Mouse (Mus musculus): ENCODE data around the gene Osbp2. TPM values are rescaled to one million over a fixed set of nuclear protein-coding genes. Genes with fewer than 3 reads are reported as not detected.

Gene Osbp2
- polyA plus RNA-seq, 1 experiment from 2014 or later: 4.0 TPM

DNA sequence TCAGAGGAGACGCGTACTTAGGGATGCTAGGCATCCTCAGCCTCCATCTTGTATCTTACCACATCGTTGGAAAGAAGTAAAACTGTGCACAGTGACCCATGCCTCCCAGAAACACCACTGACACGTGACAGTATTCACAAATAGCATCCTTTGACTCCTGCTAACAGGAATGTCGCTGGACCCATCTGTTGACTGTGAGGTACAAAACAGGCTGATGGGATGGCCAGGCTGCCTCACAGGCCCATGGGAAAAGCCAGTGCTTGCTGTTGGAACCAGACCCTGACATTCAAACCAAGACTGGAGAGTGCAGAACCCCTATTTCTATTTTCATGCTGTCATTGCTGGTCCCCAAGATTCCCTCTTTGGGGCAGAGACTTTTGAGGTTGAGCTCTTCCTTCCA lies 5.8 kb downstream of the Osbp2 start:
- Histone ChIP-seq H3K27ac (no peak overlapping the region), H3K4me2 (no peak overlapping the region), H3K27me3 (peaks cover 16% of the 10 kb centered on the region), H3K4me1 (no peaks in the 10 kb centered on the region), H3K9me3 (no peaks in the 10 kb centered on the region), H3K9ac (no peak overlapping the region), H3K4me3 (replicated peaks) (no peak overlapping the region), H3K36me3 (replicated peaks) (no peaks in the 10 kb centered on the region)
- no peak for ATAC-seq (ENCODE audit: low FRiP score)
- whole genome bisulfite sequencing: 80% methylated on average over 5 of the region's 5 CpGs

DNA sequence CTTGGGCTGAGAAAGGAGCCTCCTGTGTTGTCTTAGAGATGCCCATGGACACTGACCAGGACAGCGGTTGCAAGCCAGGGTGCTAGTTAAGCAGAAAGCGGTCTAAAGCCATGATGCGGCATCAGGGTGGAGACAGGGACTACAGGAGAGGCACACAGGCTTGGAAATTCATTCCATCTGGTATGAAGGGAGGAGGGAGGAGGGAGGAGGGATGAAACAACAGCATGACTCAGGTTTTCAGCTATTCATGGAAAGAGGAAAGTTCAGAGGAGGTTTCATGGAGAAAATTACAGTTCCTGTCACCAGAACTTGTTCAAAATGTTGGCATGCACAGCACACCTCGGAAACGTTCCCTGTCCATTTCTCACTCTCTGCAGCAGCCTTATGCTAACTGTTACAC lies 7.9 kb downstream of the Osbp2 start:
- Histone ChIP-seq H3K4me1 (no peaks in the 10 kb centered on the region), H3K4me3 (replicated peaks) (no peak overlapping the region), H3K9ac (no peak overlapping the region), H3K9me3 (no peaks in the 10 kb centered on the region), H3K4me2 (no peak overlapping the region), H3K36me3 (replicated peaks) (no peaks in the 10 kb centered on the region), H3K27me3 (no peaks in the 10 kb centered on the region), H3K27ac (no peak overlapping the region)
- no peak for ATAC-seq (ENCODE audit: low FRiP score)
- WGBS: 91% methylated on average over 5 of the region's 5 CpGs

DNA sequence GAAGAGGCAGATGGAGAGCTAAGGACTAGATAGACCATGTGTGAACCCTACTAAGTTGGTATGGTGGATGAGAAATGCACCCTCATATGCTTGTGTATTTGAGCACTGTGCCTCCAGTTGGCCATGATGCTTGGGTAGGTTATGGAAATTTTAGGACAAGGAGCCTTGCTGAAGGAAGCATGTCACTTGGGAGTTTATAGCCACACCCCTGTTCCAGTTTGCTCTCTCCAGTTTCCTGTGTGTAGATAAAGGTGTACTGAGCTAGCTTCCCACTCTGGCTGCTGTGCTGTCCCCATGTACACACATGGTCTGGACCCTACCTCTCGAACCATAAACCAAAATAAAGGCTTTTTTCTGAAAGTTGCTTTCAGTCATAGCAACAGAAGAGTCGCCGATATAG lies 9.5 kb downstream of the Osbp2 start:
- no peak overlapping the region for H3K9ac ChIP-seq
- no peaks in the 10 kb centered on the region for H3K27me3 ChIP-seq
- no peak overlapping the region for H3K4me2 ChIP-seq
- no peak for ATAC-seq (ENCODE audit: low FRiP score)
- WGBS: 87% methylated on average over 3 of the region's 3 CpGs
- no peaks in the 10 kb centered on the region for H3K4me1 ChIP-seq
- 0 out of 2 replicates have a peak overlapping the region, but pooled peaks have one; percentile 9 for H3K27ac ChIP-seq
- no peaks in the 10 kb centered on the region for H3K9me3 ChIP-seq
- no peaks in the 10 kb centered on the region for H3K36me3 ChIP-seq (replicated peaks)
- H3K4me3 ChIP-seq (replicated peaks): no peak overlapping the region

DNA sequence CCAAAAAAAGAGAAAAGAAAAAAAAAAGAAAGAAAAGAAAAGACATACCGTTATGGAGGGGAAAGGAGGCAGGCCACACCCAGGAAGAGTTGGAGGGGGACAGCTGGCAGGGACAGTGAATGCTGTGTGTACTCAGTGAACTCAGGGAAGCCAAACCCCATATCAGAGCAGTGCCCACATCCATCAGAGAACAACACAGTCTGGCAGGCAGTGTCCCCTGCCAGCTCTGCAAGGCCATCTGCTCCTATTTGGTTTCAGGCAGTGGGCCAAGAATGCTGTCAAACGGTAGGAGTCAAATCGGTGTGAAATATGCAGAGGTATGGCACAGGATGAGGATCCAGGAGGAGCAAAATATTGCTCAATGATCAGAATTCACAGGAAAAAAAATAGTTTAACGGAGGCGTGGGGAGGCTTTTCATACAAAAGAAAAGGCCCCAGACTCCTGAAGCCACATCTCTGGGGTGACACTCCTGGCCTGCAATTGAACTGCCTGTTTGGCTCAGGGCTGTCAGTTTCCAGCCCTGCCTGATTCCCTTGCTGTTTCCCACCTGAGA lies 10.1 kb downstream of the Osbp2 start:
- Histone ChIP-seq H3K4me1 (no peaks in the 10 kb centered on the region), H3K36me3 (replicated peaks) (no peaks in the 10 kb centered on the region), H3K27me3 (no peaks in the 10 kb centered on the region), H3K27ac (0 out of 2 replicates have a peak overlapping the region, but pooled peaks have one; percentile 9), H3K9ac (no peak overlapping the region), H3K9me3 (no peaks in the 10 kb centered on the region), H3K4me2 (no peak overlapping the region), H3K4me3 (replicated peaks) (no peak overlapping the region)
- 77% methylated on average over 5 of the region's 5 CpGs for WGBS
- 0 out of 2 replicates have a peak, but pooled peaks have one; percentile 23 for ATAC-seq (ENCODE audit: low FRiP score)

DNA sequence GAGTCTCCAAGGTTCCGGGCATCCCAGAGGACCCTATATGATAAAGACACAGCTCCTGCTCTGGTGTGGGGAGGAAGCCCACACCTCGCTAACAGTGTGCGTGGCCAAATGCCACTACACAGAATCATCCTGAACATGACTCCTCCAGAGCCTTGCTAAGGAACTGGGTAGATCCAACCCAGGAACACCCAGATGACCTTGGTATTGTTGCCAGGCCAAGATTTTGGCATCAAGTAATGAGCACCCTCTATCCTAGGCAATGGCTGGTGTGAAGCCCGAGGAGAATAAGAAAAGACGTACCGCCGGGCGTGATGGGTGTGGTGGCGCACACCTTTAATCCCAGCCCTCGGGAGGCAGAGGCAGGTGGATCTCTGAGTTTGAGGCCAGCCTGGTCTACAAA lies 10.7 kb downstream of the Osbp2 start:
- Histone ChIP-seq H3K4me1 (no peaks in the 10 kb centered on the region), H3K4me3 (replicated peaks) (no peak overlapping the region), H3K9me3 (no peaks in the 10 kb centered on the region), H3K9ac (no peak overlapping the region), H3K36me3 (replicated peaks) (no peaks in the 10 kb centered on the region), H3K27me3 (no peaks in the 10 kb centered on the region), H3K27ac (no peak overlapping the region), H3K4me2 (no peak overlapping the region)
- no peak for ATAC-seq (ENCODE audit: low FRiP score)
- WGBS: 93% methylated on average over 10 of the region's 10 CpGs

DNA sequence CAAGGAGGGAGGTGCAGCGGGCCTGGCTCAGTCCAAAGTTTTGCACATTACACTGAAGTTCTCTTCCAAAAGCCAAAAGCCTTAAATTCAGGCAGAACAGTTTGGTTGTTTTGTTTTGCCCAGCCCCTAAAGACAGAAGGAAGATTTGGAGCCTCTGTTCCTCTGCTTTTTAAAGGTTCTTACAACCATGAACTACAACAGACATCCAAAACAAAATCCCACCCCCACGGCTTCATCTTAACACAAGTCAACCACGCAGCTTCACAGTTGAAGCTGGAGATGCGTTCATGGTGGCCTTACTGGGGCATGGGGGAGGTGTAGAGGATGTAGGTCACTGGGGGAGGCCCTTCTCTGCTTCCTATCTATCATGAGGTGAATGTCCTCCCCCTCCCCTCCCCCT lies 11.8 kb downstream of the Osbp2 start:
- Histone ChIP-seq H3K27ac (no peak overlapping the region), H3K4me3 (replicated peaks) (no peak overlapping the region), H3K9me3 (no peaks in the 10 kb centered on the region), H3K36me3 (replicated peaks) (no peaks in the 10 kb centered on the region), H3K4me2 (no peak overlapping the region; the same call in 1 of the 2 replicates), H3K9ac (no peak overlapping the region), H3K4me1 (no peaks in the 10 kb centered on the region), H3K27me3 (no peaks in the 10 kb centered on the region)
- no peak for ATAC-seq (ENCODE audit: low FRiP score)
- WGBS: 81% methylated on average over 4 of the region's 4 CpGs

DNA sequence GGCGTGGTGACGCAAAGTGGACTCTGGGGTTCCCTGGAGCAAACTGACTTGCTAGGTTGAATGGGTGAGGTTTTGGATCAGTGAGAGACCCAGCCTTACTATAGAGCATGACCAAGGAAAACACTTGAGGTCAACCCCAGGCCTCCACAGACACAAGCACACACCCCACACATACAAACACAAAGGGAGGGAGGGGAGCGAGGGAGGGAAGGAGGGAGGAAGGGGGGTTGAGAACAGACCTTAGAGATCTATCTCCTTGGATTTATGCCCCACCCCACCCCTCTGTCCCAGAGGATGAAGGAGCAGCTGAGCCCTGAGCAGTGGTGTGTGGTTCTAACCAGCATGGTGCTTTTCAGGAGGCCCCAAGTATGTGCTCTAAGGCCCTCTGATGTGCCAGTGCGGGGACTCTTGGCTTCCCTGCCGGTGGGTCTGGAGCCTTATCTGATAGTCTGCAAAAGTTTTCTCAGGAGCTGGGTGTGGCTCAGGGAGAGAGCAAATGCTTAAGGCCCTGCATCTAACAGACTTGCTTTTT lies 12.9 kb downstream of the Osbp2 start:
- Histone ChIP-seq H3K36me3 (replicated peaks) (no peaks in the 10 kb centered on the region), H3K4me2 (no peak overlapping the region), H3K27me3 (no peaks in the 10 kb centered on the region), H3K4me1 (no peaks in the 10 kb centered on the region), H3K9me3 (no peaks in the 10 kb centered on the region), H3K9ac (no peak overlapping the region), H3K27ac (no peak overlapping the region), H3K4me3 (replicated peaks) (no peak overlapping the region)
- 65% methylated on average over 5 of the region's 5 CpGs for WGBS
- no peak for ATAC-seq (ENCODE audit: low FRiP score)

DNA sequence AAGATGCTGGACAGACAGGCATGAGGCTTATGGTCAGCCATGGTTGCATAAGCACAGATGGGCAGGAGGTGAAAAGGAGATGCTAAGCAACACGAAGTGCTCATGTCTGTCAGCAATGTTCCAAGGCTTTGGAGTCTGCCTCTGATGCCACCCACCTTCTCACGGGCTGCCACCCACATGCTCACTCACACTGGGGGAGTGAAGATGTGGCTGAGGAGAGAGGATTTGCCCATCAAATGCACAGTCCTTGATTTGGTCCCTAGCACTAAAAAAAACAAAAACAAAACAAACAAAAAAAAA lies 13.4 kb downstream of the Osbp2 start:
- Histone ChIP-seq H3K4me1 (no peaks in the 10 kb centered on the region), H3K36me3 (replicated peaks) (no peaks in the 10 kb centered on the region), H3K4me2 (no peak overlapping the region), H3K27me3 (no peaks in the 10 kb centered on the region), H3K4me3 (replicated peaks) (no peak overlapping the region), H3K9ac (no peak overlapping the region), H3K9me3 (no peaks in the 10 kb centered on the region), H3K27ac (no peak overlapping the region)
- ATAC-seq (ENCODE audit: low FRiP score): no peak
- 86% methylated on average over 2 of the region's 2 CpGs for WGBS

DNA sequence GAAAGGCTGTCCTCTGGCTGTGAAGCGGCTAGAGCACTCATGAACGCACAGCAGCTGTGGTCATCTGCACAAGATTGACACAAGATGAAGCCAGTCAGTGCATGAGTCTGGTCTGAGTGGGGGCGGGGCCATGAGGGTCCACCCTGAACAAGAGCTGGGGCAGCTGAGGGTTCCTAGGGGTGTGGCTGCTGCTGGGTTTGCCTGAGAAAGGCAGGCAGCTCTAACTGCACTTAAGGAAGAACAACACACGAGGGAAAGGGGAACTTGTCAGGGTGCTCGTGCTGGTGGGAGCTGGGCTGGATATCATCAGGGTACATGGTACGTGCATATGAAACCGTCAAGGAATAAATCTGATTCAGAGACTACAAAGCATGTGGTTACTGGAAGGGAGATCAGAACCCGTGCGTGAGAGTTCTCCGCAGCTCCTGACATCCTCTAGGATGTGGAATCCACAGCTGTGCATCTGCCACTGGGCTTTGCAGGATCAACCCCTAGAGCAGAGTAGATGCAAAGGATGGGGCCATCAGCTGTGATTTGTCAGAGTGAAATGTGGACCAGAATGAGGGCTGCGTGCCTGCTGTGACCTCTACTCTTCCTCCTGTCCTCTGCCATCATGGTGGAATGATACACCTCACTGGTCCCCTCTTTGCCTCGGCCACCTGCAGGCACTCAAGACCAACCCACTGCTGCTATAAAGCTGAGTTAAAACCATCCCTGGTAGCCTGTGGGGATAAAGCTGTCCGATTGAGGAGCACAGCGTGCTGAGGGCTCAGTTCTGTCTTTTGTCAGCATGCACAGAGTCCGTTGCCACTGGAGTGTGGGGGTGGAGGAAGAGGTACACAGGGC lies 14.0 kb downstream of the Osbp2 start:
- no peak overlapping the region for H3K4me3 ChIP-seq (replicated peaks)
- H3K27me3 ChIP-seq: no peaks in the 10 kb centered on the region
- no peak overlapping the region for H3K27ac ChIP-seq
- no peak for ATAC-seq (ENCODE audit: low FRiP score)
- no peaks in the 10 kb centered on the region for H3K4me1 ChIP-seq
- H3K9me3 ChIP-seq: no peaks in the 10 kb centered on the region
- no peak overlapping the region for H3K9ac ChIP-seq
- no peaks in the 10 kb centered on the region for H3K36me3 ChIP-seq (replicated peaks)
- 84% methylated on average over 15 of the region's 15 CpGs for WGBS
- no peak overlapping the region for H3K4me2 ChIP-seq

DNA sequence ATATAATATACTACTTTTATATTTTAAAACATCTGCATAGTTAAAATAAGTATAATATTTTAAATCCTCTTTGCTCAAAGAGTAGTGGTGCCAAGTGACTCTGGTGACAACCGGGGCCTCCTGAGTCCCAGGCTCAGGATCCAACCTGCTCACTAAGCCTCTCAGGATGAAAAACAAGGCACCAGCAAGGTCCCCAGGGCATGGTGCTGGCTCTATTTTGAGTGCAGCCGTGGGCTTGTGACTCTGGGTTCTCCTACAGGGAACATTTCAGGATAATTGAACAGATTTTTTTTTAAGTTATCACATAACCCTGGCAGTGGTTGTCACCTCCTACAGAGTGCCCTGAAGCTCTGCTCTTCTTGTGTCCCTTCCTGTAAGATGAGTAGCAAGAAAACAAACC lies 17.4 kb downstream of the Osbp2 start:
- WGBS: 79% methylated on average over 2 of the region's 2 CpGs
- no peak overlapping the region for H3K9ac ChIP-seq
- no peaks in the 10 kb centered on the region for H3K36me3 ChIP-seq (replicated peaks)
- no peaks in the 10 kb centered on the region for H3K4me1 ChIP-seq
- no peak for ATAC-seq (ENCODE audit: low FRiP score)
- no peaks in the 10 kb centered on the region for H3K27me3 ChIP-seq
- H3K4me3 ChIP-seq (replicated peaks): no peak overlapping the region
- H3K4me2 ChIP-seq: no peak overlapping the region
- H3K9me3 ChIP-seq: no peaks in the 10 kb centered on the region
- H3K27ac ChIP-seq: no peak overlapping the region

DNA sequence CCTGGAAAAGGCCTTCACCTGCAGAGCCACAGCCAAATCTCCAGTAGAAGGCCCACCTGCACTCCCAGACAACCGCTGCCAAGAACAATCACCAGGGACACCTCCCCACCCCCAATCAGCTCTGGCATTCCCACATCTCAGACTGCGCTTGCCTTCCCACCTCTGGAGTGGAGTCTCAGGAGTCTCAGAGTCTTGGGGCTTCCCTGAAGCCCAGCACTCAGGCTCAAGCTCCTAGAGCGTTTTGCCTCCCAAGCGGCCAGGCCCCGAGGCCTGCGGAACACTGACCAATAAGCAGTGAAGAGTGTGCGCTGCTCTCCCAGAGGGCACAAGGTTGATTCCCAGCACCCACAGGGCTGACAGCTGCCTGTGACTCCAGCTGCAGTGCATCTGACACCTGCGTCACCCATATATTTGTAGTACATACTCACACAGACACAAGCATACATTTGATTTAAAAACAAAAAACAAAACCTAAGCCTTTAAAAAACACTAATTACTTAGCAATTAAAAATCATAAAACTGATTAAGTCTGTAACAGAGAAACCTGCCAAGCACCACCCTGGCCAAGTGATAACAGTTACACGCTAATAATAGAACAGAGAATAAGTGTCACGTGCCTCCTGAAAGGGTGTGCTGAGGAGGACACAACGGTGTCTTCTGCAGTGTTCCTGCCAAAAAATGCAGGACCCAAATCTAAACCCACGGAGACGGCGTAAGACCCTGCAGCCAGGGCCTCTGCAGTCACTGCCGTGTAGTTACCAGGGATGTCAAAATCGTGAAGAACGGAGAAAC lies 19.6 kb downstream of the Osbp2 start:
- WGBS: 80% methylated on average over 17 of the region's 17 CpGs

DNA sequence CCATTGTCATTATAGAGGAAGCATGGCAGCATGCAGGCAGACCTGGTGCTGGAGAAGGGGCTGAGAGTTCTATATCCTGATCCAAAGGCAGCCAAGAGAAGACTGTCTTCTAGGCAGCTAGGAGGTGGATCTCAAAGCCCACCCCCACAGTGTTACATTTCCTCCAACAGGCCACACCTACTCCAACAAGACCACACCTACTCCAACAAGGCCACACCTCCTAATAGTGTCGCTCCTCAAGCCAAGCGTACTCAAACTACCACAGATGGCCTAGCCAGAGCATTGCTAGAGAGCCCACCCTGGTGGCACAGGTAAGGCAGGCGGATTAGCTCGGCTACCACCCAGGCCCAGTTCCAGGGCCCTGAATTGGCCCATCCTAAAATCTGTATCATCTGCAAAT lies 28.4 kb downstream of the Osbp2 start:
- Histone ChIP-seq H3K36me3 (replicated peaks) (no peaks in the 10 kb centered on the region), H3K4me2 (no peak overlapping the region), H3K27me3 (peaks cover 4% of the 10 kb centered on the region; the same call in 1 of the 2 replicates), H3K27ac (no peak overlapping the region), H3K4me1 (no peaks in the 10 kb centered on the region), H3K4me3 (replicated peaks) (no peak overlapping the region), H3K9me3 (no peaks in the 10 kb centered on the region), H3K9ac (no peak overlapping the region)
- WGBS: 70% methylated on average over 4 of the region's 4 CpGs
- no peak for ATAC-seq (ENCODE audit: low FRiP score)

More for the DNA sequence above, 19.6 kb downstream of the Osbp2 start:
- H3K9me3 ChIP-seq: no peaks in the 10 kb centered on the region
- H3K4me3 ChIP-seq (replicated peaks): no peak overlapping the region
- H3K4me2 ChIP-seq: no peak overlapping the region
- no peaks in the 10 kb centered on the region for H3K27me3 ChIP-seq
- H3K36me3 ChIP-seq (replicated peaks): no peaks in the 10 kb centered on the region
- no peak overlapping the region for H3K9ac ChIP-seq
- ATAC-seq (ENCODE audit: low FRiP score): no peak
- H3K4me1 ChIP-seq: no peaks in the 10 kb centered on the region
- H3K27ac ChIP-seq: no peak overlapping the region

Data from forebrain, embryonic 12.5 days (tissue).